Mouse (Mus musculus) limb, embryonic 13.5 days (tissue): Measurements from ENCODE around the gene Igfbp5. TPM values are rescaled to one million over a fixed set of nuclear protein-coding genes. Genes with fewer than 3 reads are reported as not detected.

Experiments
- ATAC-seq: fragments of 200-750 bp; cut with Nextera tagmentation; 2 replicates; pipeline ENCODE4 v1.8.0; 2017; ENCODE audit warnings: low read depth, moderate number of reproducible peaks, moderate TSS enrichment; ENCODE audit not compliant: low FRiP score
- H3K27ac ChIP-seq: fragments of 300-500 bp; sonication (generic); 2 replicates; pipeline ENCODE4 v1.5.1; 2015; ENCODE audit warnings: inconsistent platforms, mild to moderate bottlenecking, moderate library complexity
- H3K27me3 ChIP-seq: fragments of 300-500 bp; sonication (generic); 2 replicates; pipeline ENCODE4 v1.6.1; 2015; ENCODE audit warnings: mild to moderate bottlenecking, inconsistent platforms
- H3K36me3 ChIP-seq: fragments of 300-500 bp; sonication (generic); 2 replicates; pipeline ENCODE4 v1.6.1; 2015; ENCODE audit warnings: inconsistent platforms, mild to moderate bottlenecking, moderate library complexity
- H3K4me1 ChIP-seq: fragments of 300-500 bp; sonication (generic); 2 replicates; pipeline ENCODE4 v1.6.1; 2015; ENCODE audit warnings: inconsistent platforms
- H3K4me2 ChIP-seq: fragments of 300-500 bp; sonication (generic); replicated peaks from 2 replicates; pipeline ENCODE4 v1.6.1; 2015; ENCODE audit warnings: inconsistent platforms, mild to moderate bottlenecking, moderate library complexity
- H3K4me3 ChIP-seq: fragments of 300-500 bp; sonication (generic); 2 replicates; pipeline ENCODE4 v1.5.1; 2015; ENCODE audit warnings: moderate library complexity, mild to moderate bottlenecking, inconsistent platforms
- H3K9ac ChIP-seq: fragments of 300-500 bp; sonication (generic); 2 replicates; pipeline ENCODE4 v1.6.1; 2015; ENCODE audit warnings: mild to moderate bottlenecking, inconsistent platforms
- H3K9me3 ChIP-seq: fragments of 300-500 bp; sonication (generic); 2 replicates; pipeline ENCODE4 v1.6.1; 2016; ENCODE audit warnings: inconsistent platforms
- WGBS: fragments of 180-500 bp; shearing (Covaris S2); methylation state at CpG from one replicate; pipeline ENCODE4 v1.1.7; 2015; 5-methylcytosine and 5-hydroxymethylcytosine counted together
- polyA plus RNA-seq: library from polyadenylated mRNA; unstranded; fragments of >200 nt; fragmentation: Nextera tagmentation; extraction: Ambion mirVana; gene quantifications from 2 replicates; pipeline ENCODE4 v1.2.1, GENCODE M21; 2015

The Igfbp5 gene
- polyA plus RNA-seq, 1 experiment from 2014 or later, result 140 TPM

- H3K9ac ChIP-seq, result peak overlapping the region; percentile 92
- H3K4me1 ChIP-seq, result peaks cover 60% of the 10 kb centered on the region
- H3K4me3 ChIP-seq, result peak overlapping the region; percentile 70
- H3K4me2 ChIP-seq, result peak overlapping the region; percentile 92
- H3K36me3 ChIP-seq, result peaks cover 7% of the 10 kb centered on the region; the same call in 1 of the 2 replicates
- no peak for ATAC-seq
- under 1% methylated on average over 43 of the region's 43 CpGs for WGBS
- H3K27me3 ChIP-seq, result peaks cover 21% of the 10 kb centered on the region
- H3K9me3 ChIP-seq, result no peaks in the 10 kb centered on the region
- peak overlapping the region; percentile 93 for H3K27ac ChIP-seq
These were observed 985 bp downstream of the Igfbp5 start for GRCm38 (mm10) chr1:72873511-72874286.

- WGBS, result under 1% methylated on average over 16 of the region's 16 CpGs
- peak overlapping the region; percentile 92 for H3K4me2 ChIP-seq
- H3K4me1 ChIP-seq, result peaks cover 58% of the 10 kb centered on the region
- peak overlapping the region; percentile 70 for H3K4me3 ChIP-seq
- no peak for ATAC-seq
- no peaks in the 10 kb centered on the region for H3K9me3 ChIP-seq
- peaks cover 10% of the 10 kb centered on the region; the same call in 1 of the 2 replicates for H3K36me3 ChIP-seq
- H3K27ac ChIP-seq, result peak overlapping the region; percentile 93
- H3K9ac ChIP-seq, result peak overlapping the region; percentile 92
- peaks cover 21% of the 10 kb centered on the region for H3K27me3 ChIP-seq
These were observed 1.6 kb downstream of the Igfbp5 start for GRCm38 (mm10) chr1:72873078-72873477.

- H3K4me2 ChIP-seq, result peak overlapping the region; percentile 92
- H3K4me3 ChIP-seq, result peak overlapping the region; percentile 70
- peaks cover 19% of the 10 kb centered on the region for H3K27me3 ChIP-seq
- peak overlapping the region; percentile 93; the same call in 1 of the 2 replicates for H3K27ac ChIP-seq
- peaks cover 12% of the 10 kb centered on the region for H3K36me3 ChIP-seq
- ATAC-seq, result peak; percentile 48; the same call in 1 of the 2 replicates
- 0% methylated on average over 8 of the region's 8 CpGs for WGBS
- H3K9me3 ChIP-seq, result no peaks in the 10 kb centered on the region
- H3K9ac ChIP-seq, result peak overlapping the region; percentile 92
- H3K4me1 ChIP-seq, result peaks cover 57% of the 10 kb centered on the region
These were observed 2.2 kb downstream of the Igfbp5 start for GRCm38 (mm10) chr1:72872521-72872920.

GRCm38 (mm10) chr1:72871697-72872411 is 2.8 kb downstream of the Igfbp5 start:
- peaks cover 60% of the 10 kb centered on the region for H3K4me1 ChIP-seq
- no peaks in the 10 kb centered on the region for H3K9me3 ChIP-seq
- under 1% methylated on average over 34 of the region's 34 CpGs for WGBS
- H3K4me3 ChIP-seq, result peak overlapping the region; percentile 70
- ATAC-seq, result no peak
- peaks cover 14% of the 10 kb centered on the region for H3K27me3 ChIP-seq
- peak overlapping the region; percentile 92 for H3K4me2 ChIP-seq
- peak overlapping the region; percentile 54 for H3K9ac ChIP-seq
- H3K36me3 ChIP-seq, result peaks cover 16% of the 10 kb centered on the region
- peak overlapping the region; percentile 53; the same call in 1 of the 2 replicates for H3K27ac ChIP-seq

DNA sequence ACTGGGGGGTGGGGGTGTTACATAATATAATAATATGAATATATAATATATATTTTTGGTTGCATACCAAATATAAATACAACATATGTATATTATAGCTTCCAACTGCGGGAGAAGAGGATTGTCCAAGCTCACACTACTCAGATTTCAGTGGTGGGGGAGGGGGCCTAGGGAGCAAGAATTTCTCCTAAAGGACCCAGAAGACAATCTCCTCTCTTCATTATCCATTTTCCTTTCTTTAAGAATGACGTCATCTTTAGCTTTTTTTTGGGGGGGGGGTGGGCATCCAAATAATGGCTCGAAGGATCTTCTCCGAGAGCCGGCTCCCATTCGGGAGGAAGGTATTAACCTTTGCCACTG is 3.4 kb downstream of the Igfbp5 start:
- H3K27ac ChIP-seq, result peak overlapping the region; percentile 53; the same call in 1 of the 2 replicates
- peak overlapping the region; percentile 70 for H3K4me3 ChIP-seq
- H3K4me1 ChIP-seq, result peaks cover 60% of the 10 kb centered on the region
- no peaks in the 10 kb centered on the region for H3K9me3 ChIP-seq
- H3K4me2 ChIP-seq, result peak overlapping the region; percentile 92
- H3K27me3 ChIP-seq, result peaks cover 11% of the 10 kb centered on the region
- H3K9ac ChIP-seq, result peak overlapping the region; percentile 54
- H3K36me3 ChIP-seq, result peaks cover 20% of the 10 kb centered on the region
- ATAC-seq, result no peak
- WGBS, result 1% methylated on average over 6 of the region's 6 CpGs

DNA sequence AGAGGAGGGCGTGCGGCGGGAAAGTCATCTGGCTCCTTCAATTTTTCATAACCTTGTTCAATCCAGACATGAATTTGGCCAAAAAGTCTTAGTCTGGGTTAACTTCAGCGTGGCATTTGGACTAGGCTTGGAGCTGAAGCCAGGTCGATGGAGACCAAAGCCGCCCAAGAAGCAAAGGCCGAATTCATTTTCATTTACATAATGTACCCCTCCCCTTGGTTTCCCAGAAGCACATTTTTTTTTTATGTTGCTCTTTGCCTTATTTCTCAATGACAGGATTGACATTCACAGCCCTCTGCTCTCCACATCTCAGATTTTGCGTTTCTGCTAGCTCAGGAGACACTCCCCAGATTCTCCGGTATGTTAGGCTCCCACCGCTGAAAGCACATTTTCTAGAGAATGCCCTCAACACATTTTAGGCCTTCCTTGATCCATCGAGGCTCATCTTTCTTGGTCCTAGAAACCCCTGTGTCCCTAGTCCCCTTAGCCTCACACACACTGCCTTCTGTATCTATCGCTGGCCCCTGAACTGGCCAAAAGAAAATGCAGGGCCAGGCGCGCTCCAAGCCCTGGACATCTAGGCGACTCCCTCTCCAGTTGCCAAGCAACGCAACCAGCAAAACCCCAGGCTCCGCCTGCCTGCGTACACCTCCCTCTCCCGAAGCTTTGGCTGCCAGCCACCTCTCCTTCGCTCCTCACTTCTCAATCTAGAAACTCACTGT is 3.9 kb downstream of the Igfbp5 start:
- H3K27me3 ChIP-seq, result peaks cover 11% of the 10 kb centered on the region
- peaks cover 61% of the 10 kb centered on the region for H3K4me1 ChIP-seq
- peak overlapping the region; percentile 92 for H3K4me2 ChIP-seq
- H3K9me3 ChIP-seq, result no peaks in the 10 kb centered on the region
- peak overlapping the region; percentile 70 for H3K4me3 ChIP-seq
- ATAC-seq, result 0 out of 2 replicates have a peak, but pooled peaks have one; percentile 32
- 1% methylated on average over 20 of the region's 20 CpGs for WGBS
- peak overlapping the region; percentile 61 for H3K27ac ChIP-seq
- H3K36me3 ChIP-seq, result peaks cover 20% of the 10 kb centered on the region
- peak overlapping the region; percentile 59 for H3K9ac ChIP-seq

DNA sequence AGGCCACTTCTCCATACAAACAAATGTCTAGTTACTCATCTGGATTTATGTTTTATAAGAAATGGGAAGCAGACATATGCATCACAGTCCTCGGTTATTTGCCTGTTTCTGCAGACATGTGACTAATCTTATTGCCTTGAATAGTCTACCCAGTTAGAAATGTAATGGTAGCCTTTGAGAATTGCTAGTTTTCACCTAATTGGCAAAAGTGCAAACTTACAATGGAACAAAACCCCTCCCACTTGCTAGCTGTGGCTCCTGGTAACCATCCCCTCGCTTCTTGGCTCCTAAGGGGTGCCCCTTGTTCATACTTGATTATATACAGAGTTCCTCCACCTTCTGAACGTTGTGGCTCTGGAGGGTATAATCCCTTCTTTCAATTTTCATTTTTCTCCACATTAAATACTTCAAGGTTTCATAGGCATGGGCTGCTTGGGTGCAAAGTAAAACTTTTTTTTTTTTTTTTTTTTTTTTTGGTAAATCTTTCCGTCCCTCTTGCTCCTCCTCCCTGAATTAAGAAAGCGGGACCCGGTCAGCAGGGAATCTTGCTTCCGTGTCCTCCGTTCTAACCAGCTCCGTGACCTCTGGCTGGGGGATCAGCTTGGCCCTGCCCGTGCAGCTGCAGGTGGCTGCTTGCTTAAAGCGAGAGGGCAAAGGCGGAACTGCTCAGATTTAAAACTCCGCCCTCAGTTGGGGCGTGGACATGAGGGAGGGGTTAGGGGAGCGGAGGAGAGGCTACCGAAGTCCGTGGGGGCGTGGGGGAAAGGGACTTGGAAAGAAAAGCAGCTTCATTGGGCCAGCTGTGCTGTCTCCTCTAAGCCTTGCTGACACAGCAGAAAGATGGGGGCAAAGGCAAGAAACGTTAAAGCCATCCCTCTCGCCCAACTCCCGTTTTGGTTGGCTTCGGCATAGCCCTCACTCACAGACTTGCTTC is 4.7 kb downstream of the Igfbp5 start:
- Histone ChIP-seq H3K9me3 (no peaks in the 10 kb centered on the region), H3K27me3 (peaks cover 11% of the 10 kb centered on the region), H3K4me3 (peak overlapping the region; percentile 70), H3K9ac (peak overlapping the region; percentile 59), H3K4me2 (peak overlapping the region; percentile 92), H3K27ac (peak overlapping the region; percentile 61; the same call in 1 of the 2 replicates), H3K4me1 (peaks cover 53% of the 10 kb centered on the region), H3K36me3 (peaks cover 22% of the 10 kb centered on the region)
- WGBS, result 6% methylated on average over 22 of the region's 22 CpGs
- ATAC-seq, result no peak

DNA sequence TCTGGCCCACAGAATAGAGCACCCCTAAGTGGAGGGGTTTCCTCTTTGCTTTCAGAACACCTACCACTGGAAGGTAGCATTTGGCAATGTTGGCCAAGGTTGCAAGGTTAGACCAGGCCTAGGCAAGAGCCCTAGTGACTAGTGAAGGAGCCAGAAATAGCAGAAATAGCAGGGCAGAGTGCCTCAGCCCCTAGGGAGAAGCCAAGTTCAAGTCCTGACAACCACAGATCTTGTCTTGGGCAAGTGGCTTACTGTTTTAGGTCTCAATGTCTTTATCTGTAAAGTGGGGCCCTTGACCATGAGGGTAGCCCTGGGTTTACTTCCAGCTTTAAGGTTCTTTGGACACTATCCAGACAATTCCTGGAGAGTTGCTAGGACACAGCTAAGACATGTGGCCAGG is 5.4 kb downstream of the Igfbp5 start:
- Histone ChIP-seq H3K4me3 (no peak overlapping the region), H3K9me3 (no peaks in the 10 kb centered on the region), H3K27me3 (peaks cover 11% of the 10 kb centered on the region), H3K9ac (no peak overlapping the region), H3K27ac (no peak overlapping the region; the same call in 1 of the 2 replicates), H3K36me3 (peaks cover 27% of the 10 kb centered on the region), H3K4me1 (peaks cover 51% of the 10 kb centered on the region), H3K4me2 (peak overlapping the region; percentile 92)
- no peak for ATAC-seq

DNA sequence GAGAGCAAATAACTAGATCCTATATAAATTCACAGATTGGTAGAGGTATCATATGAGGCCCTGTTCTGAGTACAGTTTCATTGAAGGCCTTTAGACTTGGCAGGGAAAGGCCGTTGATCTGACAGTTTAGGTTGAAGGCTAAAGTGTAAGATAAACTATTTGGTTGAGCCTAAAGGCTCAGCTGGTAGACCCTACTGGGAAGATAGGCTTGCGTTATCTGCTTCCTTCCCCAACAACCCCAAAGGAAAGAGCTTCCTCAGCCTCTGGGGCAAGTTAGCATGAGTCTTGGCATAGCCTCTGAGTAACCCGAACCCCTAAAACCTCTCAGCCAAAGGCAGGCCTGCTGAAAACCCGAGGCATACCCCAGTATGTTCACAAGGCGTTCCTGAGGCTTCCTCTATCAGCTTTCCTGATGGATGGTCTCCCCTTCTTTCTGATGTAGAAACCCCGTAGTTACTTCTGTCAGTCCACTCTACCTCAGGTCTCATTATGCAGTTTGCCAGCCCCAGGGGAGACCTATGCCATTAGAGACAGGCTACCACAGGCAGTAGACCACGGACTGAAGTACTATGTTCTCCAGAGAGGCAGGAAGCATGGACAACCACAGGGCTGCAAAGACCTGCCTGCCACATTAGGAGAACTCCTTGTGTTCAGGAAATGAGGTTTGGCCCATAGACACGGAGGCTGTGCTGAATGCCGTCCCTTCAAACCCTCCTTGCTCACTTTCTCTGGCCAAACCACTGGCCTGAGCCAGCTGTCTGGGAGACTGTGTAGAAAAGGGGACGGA is 6.1 kb downstream of the Igfbp5 start:
- peaks cover 9% of the 10 kb centered on the region for H3K27me3 ChIP-seq
- H3K27ac ChIP-seq, result no peak overlapping the region; the same call in 1 of the 2 replicates
- WGBS, result 62% methylated on average over 10 of the region's 10 CpGs
- no peak overlapping the region for H3K9ac ChIP-seq
- H3K9me3 ChIP-seq, result no peaks in the 10 kb centered on the region
- no peak overlapping the region for H3K4me3 ChIP-seq
- H3K4me2 ChIP-seq, result peak overlapping the region; percentile 92
- no peak for ATAC-seq
- H3K4me1 ChIP-seq, result peaks cover 49% of the 10 kb centered on the region
- H3K36me3 ChIP-seq, result peaks cover 34% of the 10 kb centered on the region

DNA sequence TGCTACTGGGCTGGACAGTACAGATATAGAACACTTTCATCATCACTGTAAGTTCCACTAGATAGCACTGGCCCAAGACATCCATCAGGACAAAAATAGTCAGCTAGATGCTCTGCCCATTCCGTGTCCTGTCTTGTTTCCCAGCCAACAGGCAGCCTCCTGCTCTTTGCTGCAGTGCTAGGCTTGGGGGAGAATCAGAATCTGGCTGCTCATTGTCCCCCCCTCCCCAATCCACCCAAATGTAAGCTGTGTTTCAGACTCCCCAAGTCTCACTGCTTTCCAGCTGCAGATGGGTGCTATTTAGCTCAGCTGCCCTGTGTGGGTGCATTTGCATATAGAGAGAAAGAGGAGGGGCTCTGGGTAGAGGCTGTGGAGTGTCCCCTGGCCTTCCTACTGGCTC is 7.3 kb downstream of the Igfbp5 start:
- H3K27ac ChIP-seq, result no peak overlapping the region
- H3K4me3 ChIP-seq, result no peak overlapping the region
- H3K9me3 ChIP-seq, result no peaks in the 10 kb centered on the region
- H3K4me1 ChIP-seq, result peaks cover 49% of the 10 kb centered on the region
- H3K9ac ChIP-seq, result no peak overlapping the region
- H3K36me3 ChIP-seq, result peaks cover 46% of the 10 kb centered on the region
- 65% methylated on average over 1 of the region's 1 CpGs for WGBS
- H3K27me3 ChIP-seq, result peaks cover 6% of the 10 kb centered on the region; the same call in 1 of the 2 replicates
- no peak for ATAC-seq
- H3K4me2 ChIP-seq, result no peak overlapping the region
